Mouse (Mus musculus) midbrain, embryonic 13.5 days (tissue): ENCODE results near the gene Pik3cd. TPM values are rescaled to one million over a fixed set of nuclear protein-coding genes. Genes with fewer than 3 reads are reported as not detected.
"Not testable (repeated sequence)": the region's sequence is repeated elsewhere in the genome, so short reads cannot be mapped to it uniquely, and the experiment has no call there.

Source experiments
- ATAC-seq: fragments of 200-750 bp; cut with Nextera tagmentation; 2 replicates; pipeline ENCODE4 v1.8.0; 2017; ENCODE audit warnings: mild to moderate bottlenecking, moderate TSS enrichment, moderate library complexity
- H3K27ac ChIP-seq: fragments of 300-500 bp; sonication (generic); 2 replicates; pipeline ENCODE4 v1.5.1; 2015; ENCODE audit warnings: inconsistent platforms, mild to moderate bottlenecking, moderate library complexity
- H3K27me3 ChIP-seq: fragments of 300-500 bp; sonication (generic); 2 replicates; pipeline ENCODE4 v1.6.1; 2015; ENCODE audit warnings: mild to moderate bottlenecking, inconsistent platforms
- H3K36me3 ChIP-seq: fragments of 300-500 bp; sonication (generic); 2 replicates; pipeline ENCODE4 v1.6.1; 2015; ENCODE audit warnings: mild to moderate bottlenecking, inconsistent platforms
- H3K4me1 ChIP-seq: fragments of 300-500 bp; sonication (generic); replicated peaks from 2 replicates; pipeline ENCODE4 v1.6.1; 2015; ENCODE audit warnings: inconsistent platforms
- H3K4me2 ChIP-seq: fragments of 300-500 bp; sonication (generic); replicated peaks from 2 replicates; pipeline ENCODE4 v1.6.1; 2015; ENCODE audit warnings: moderate library complexity, mild to moderate bottlenecking, inconsistent platforms
- H3K4me3 ChIP-seq: fragments of 300-500 bp; sonication (generic); replicated peaks from 2 replicates; pipeline ENCODE4 v1.5.1; 2015; ENCODE audit warnings: mild to moderate bottlenecking, inconsistent platforms
- H3K9ac ChIP-seq: fragments of 300-500 bp; sonication (generic); replicated peaks from 2 replicates; pipeline ENCODE4 v1.6.1; 2015; ENCODE audit warnings: mild to moderate bottlenecking, inconsistent platforms
- H3K9me3 ChIP-seq: fragments of 300-500 bp; sonication (generic); 2 replicates; pipeline ENCODE4 v1.6.1; 2016; ENCODE audit warnings: mild to moderate bottlenecking, inconsistent platforms
- WGBS: fragments of 180-500 bp; shearing (Covaris S2); methylation state at CpG from one replicate; pipeline ENCODE4 v1.1.7; 2015; 5-methylcytosine and 5-hydroxymethylcytosine counted together
- polyA plus RNA-seq: library from polyadenylated mRNA; unstranded; fragments of >200 nt; fragmentation: Nextera tagmentation; extraction: Ambion mirVana; gene quantifications from 2 replicates; pipeline ENCODE4 v1.2.1, GENCODE M21; 2015

The Pik3cd gene
- polyA plus RNA-seq = 13.2 and 13.7 TPM in 2 replicates

DNA sequence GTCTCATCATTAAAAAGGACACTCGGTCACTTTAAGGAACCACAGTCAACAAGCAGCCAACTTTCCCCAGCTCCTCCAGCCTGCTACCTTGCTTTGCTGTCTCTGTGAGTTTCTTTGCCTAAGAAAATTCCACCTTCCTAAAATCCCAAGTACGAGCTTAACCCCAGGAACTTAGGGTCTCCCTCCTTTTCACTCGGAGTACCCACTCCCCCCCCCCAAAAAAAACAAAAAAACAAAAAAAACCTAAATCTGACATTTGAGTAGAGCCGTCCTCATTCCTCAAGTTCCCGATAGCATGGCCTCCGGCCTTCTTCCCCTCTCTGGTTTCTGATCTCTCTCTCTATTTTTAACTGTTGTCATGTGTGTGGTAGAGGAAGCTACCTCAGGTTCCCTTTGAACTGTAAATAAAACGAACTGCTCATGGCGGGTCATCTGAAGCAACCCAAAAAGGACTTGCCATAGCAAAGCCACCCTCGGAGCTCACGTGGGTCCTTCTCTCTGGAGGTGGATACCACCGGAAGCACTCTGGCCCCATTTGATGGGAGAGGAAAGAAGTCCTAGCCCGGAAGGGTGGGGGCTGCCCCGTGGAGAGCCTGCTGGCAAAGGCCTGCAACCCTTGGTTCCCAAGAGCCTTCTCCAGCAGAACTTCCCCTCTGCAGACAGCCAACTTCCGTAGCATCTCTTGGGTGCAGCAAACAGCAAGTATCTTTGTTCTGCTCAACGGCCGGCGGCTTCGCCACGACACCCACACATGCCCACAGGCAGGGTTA is at the start of gene Pik3cd:
TSS of gene Pik3cd (minus strand) at position 362 of the 770 bp plus-strand sequence.
- Histone ChIP-seq H3K4me3 (no peak within 1 kb of the TSS), H3K27ac (no peak within 1 kb of the TSS), H3K27me3 (peaks cover 26% of the 10 kb centered on the region), H3K9ac (no peak within 1 kb of the TSS), H3K4me2 (no peak within 1 kb of the TSS), H3K4me1 (peaks cover 10% of the 10 kb centered on the region), H3K36me3 (no peaks in the 10 kb centered on the region), H3K9me3 (no peaks in the 10 kb centered on the region)
- no peak for ATAC-seq
- WGBS = 77% methylated on average over 19 of the region's 19 CpGs

- no peak for ATAC-seq
- Histone ChIP-seq H3K9me3 (no peaks in the 10 kb centered on the region), H3K27me3 (peaks cover 11% of the 10 kb centered on the region), H3K4me1 (peaks cover 25% of the 10 kb centered on the region), H3K27ac (no peak overlapping the region; the same call in 1 of the 2 replicates), H3K4me3 (no peak overlapping the region), H3K36me3 (peaks cover 13% of the 10 kb centered on the region), H3K9ac (no peak overlapping the region), H3K4me2 (no peak overlapping the region)
- WGBS = 23% methylated on average over 5 of the region's 5 CpGs
Measured at GRCm38 (mm10) chr4:149750671-149751070, 48.3 kb upstream of the Pik3cd start.

DNA sequence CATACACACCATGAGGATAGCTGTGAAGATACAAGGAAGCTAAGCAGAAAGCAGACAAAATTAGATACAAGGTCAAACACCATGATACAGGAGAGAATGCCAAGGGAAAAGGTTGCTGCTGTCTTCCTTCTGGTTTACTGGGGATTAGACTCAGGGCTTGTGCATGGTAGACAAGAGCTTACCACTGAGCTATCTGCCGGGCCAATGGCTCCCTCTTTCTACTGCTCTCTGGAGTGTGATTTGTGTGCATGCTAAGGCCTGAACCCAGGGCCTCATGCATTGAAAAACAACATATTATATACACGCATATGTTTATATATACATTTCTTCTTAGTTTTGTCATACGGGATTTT is 47.3 kb upstream of the Pik3cd start:
- H3K9me3 ChIP-seq, H3K27ac ChIP-seq, H3K4me2 ChIP-seq, H3K9ac ChIP-seq, H3K4me3 ChIP-seq, ATAC-seq: not testable (repeated sequence)
- WGBS = 96% methylated on average over 3 of the region's 3 CpGs
- peaks cover 25% of the 10 kb centered on the region for H3K4me1 ChIP-seq
- peaks cover 19% of the 10 kb centered on the region for H3K36me3 ChIP-seq
- H3K27me3 ChIP-seq = peaks cover 11% of the 10 kb centered on the region

DNA sequence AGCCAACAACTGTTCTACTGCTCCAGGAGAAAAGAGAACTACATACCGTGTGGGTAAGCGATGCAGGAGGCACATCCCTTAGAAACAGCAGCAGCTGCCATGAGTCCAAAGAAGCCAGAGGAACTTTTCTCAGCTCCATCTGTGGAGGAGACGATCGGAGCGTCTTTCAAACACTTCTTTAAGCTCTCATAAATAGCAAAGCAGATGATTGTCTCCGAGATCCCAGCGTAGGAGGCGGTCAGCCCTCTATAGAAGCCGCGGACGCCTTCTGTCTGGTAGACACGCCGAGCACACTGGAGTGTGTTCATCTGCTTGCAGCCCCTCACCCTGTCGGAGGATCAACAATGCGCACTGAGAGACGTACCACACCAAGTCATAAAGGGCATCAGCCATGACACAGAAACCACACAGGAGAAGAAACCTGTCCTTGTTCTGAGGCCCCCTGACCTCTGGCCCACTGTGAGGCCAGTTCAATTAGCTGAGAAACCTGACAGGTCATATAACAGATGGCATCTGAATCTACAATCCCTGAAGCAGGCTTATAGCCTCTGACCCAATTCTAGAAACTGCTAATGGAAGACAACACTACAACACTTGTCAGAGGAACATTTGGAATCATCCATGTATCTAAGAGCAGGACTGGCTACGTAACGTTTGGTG is 46.8 kb upstream of the Pik3cd start:
- no peak overlapping the region for H3K27ac ChIP-seq

DNA sequence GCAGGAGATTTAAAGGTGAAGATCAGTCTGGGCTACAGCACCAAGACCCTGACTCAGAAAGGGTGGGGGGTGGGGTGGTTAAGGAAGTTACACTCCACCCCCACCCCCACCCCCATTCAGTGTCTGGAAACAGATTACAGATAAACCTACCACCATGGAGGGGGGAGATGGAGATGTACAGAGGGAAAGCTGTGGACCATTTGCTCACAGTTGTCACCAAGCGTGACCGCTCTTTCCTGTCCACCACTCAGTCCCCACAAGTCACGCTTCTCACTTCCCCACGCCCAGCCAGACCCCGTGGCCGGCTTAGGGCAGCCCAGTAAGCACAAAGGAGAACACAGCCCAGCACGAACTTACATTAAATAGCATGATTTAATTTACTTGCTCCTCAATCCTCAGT is 41.7 kb upstream of the Pik3cd start:
- no peaks in the 10 kb centered on the region for H3K9me3 ChIP-seq
- no peak for ATAC-seq
- H3K36me3 ChIP-seq = peaks cover 46% of the 10 kb centered on the region
- no peak overlapping the region for H3K4me2 ChIP-seq
- H3K4me3 ChIP-seq = no peak overlapping the region
- H3K27me3 ChIP-seq = no peaks in the 10 kb centered on the region
- H3K27ac ChIP-seq = no peak overlapping the region
- no peak overlapping the region for H3K9ac ChIP-seq
- no peaks in the 10 kb centered on the region for H3K4me1 ChIP-seq
- 93% methylated on average over 7 of the region's 7 CpGs for WGBS

More for the DNA sequence above, 46.8 kb upstream of the Pik3cd start:
- H3K4me2 ChIP-seq = no peak overlapping the region
- H3K9me3 ChIP-seq = no peaks in the 10 kb centered on the region
- H3K9ac ChIP-seq = no peak overlapping the region
- H3K27me3 ChIP-seq = peaks cover 8% of the 10 kb centered on the region
- H3K4me3 ChIP-seq = no peak overlapping the region
- H3K4me1 ChIP-seq = peaks cover 25% of the 10 kb centered on the region
- ATAC-seq = no peak
- 84% methylated on average over 18 of the region's 18 CpGs for WGBS
- H3K36me3 ChIP-seq = peaks cover 22% of the 10 kb centered on the region

- Histone ChIP-seq H3K9ac (no peak overlapping the region), H3K4me1 (peaks cover 7% of the 10 kb centered on the region), H3K9me3 (no peaks in the 10 kb centered on the region), H3K36me3 (peaks cover 39% of the 10 kb centered on the region), H3K4me2 (no peak overlapping the region), H3K4me3 (no peak overlapping the region), H3K27me3 (no peaks in the 10 kb centered on the region), H3K27ac (no peak overlapping the region)
- ATAC-seq = no peak
- 94% methylated on average over 14 of the region's 14 CpGs for WGBS
Measured at GRCm38 (mm10) chr4:149742011-149742530, 39.7 kb upstream of the Pik3cd start.

DNA sequence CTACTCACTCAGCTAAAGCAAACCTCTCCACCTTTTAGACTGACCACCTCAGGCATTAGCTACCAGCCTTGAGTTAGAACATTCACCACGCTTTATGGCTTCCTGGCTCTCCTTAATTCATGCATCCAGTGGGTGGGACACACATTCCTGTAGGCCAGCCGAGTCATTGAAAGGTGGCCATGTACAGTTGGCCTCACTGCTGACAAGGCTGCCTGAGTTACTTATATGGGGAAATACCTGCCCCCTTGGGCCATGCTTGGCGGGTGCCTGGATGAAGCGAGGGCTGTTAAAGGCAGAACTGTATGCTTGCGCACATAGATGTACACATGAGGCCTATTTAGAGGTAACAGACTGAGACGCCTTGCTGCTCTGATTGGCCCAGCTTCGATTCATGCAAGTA is 37.9 kb upstream of the Pik3cd start:
- Histone ChIP-seq H3K9me3 (no peaks in the 10 kb centered on the region), H3K4me3 (no peak overlapping the region), H3K27ac (no peak overlapping the region), H3K36me3 (peaks cover 34% of the 10 kb centered on the region), H3K4me1 (peaks cover 25% of the 10 kb centered on the region), H3K4me2 (no peak overlapping the region), H3K27me3 (no peaks in the 10 kb centered on the region), H3K9ac (no peak overlapping the region)
- WGBS = 95% methylated on average over 7 of the region's 7 CpGs
- ATAC-seq = no peak

DNA sequence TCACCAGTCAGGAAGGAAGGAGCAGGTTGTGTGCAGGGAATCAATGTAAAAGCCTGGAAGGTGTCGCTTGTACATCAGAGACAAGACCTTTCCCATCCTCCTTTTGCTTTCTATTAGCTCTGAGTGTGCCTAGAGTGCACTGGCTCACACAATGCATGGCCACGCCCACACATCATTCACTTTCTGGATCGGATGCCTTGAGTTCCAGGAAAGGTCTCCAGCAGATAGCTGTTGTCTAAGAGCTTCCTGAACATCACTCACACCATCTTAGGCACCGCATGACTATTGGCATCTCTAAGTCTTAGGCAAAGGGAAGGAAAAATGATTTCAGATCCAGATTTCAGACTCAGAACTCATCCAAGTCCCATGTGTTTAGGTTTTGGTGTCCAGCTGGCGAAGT is 37.1 kb upstream of the Pik3cd start:
- no peak overlapping the region for H3K4me3 ChIP-seq
- peaks cover 33% of the 10 kb centered on the region for H3K4me1 ChIP-seq
- no peak overlapping the region for H3K4me2 ChIP-seq
- H3K27ac ChIP-seq = no peak overlapping the region
- H3K9me3 ChIP-seq = no peaks in the 10 kb centered on the region
- no peaks in the 10 kb centered on the region for H3K27me3 ChIP-seq
- ATAC-seq = no peak
- H3K9ac ChIP-seq = no peak overlapping the region
- WGBS = 77% methylated on average over 5 of the region's 5 CpGs
- H3K36me3 ChIP-seq = peaks cover 26% of the 10 kb centered on the region

GRCm38 (mm10) chr4:149737383-149738324 is 35.3 kb upstream of the Pik3cd start, which contains the start of gene Tmem201:
TSS of gene Tmem201 (minus strand) at chr4:149738044.
- no peaks in the 10 kb centered on the region for H3K27me3 ChIP-seq
- H3K4me2 ChIP-seq = peak within 1 kb of the TSS; percentile 76
- peak within 1 kb of the TSS; percentile 88 for H3K27ac ChIP-seq
- peak; percentile 87 for ATAC-seq
- H3K9ac ChIP-seq = peak within 1 kb of the TSS; percentile 91
- peaks cover 9% of the 10 kb centered on the region for H3K36me3 ChIP-seq
- peak within 1 kb of the TSS; percentile 80 for H3K4me3 ChIP-seq
- H3K4me1 ChIP-seq = peaks cover 51% of the 10 kb centered on the region
- WGBS = under 1% methylated on average over 65 of the region's 97 CpGs
- no peaks in the 10 kb centered on the region for H3K9me3 ChIP-seq

- no peaks in the 10 kb centered on the region for H3K9me3 ChIP-seq
- peak overlapping the region; percentile 76 for H3K4me2 ChIP-seq
- ATAC-seq = no peak
- H3K4me3 ChIP-seq = peak overlapping the region; percentile 80
- peaks cover 11% of the 10 kb centered on the region for H3K36me3 ChIP-seq
- 50% methylated on average over 4 of the region's 4 CpGs for whole genome bisulfite sequencing
- peak overlapping the region; percentile 91 for H3K9ac ChIP-seq
- H3K27ac ChIP-seq = no peak overlapping the region
- peaks cover 56% of the 10 kb centered on the region for H3K4me1 ChIP-seq
- H3K27me3 ChIP-seq = no peaks in the 10 kb centered on the region
Measured at GRCm38 (mm10) chr4:149736581-149736980, 34.2 kb upstream of the Pik3cd start.

- H3K4me3 ChIP-seq = peak overlapping the region; percentile 2; the same call in 1 of the 2 replicates
- no peaks in the 10 kb centered on the region for H3K27me3 ChIP-seq
- H3K36me3 ChIP-seq = peaks cover 13% of the 10 kb centered on the region
- WGBS = 85% methylated on average over 5 of the region's 5 CpGs
- H3K4me2 ChIP-seq = peak overlapping the region; percentile 76
- H3K9ac ChIP-seq = peak overlapping the region; percentile 91; the same call in 1 of the 2 replicates
- ATAC-seq = no peak
- H3K27ac ChIP-seq = no peak overlapping the region
- H3K9me3 ChIP-seq = no peaks in the 10 kb centered on the region
- peaks cover 60% of the 10 kb centered on the region for H3K4me1 ChIP-seq
Measured at GRCm38 (mm10) chr4:149735624-149736250, 33.4 kb upstream of the Pik3cd start.
